Mouse (Mus musculus): ENCODE data around the gene Snx1.

- TF ChIP-seq CTCF (conservative IDR thresholded peaks at IDR 0.05; ENCODE audit: low read length), result no peak
- TF ChIP-seq POU5F1 (IDR thresholded peaks at IDR 0.05; ENCODE audit: borderline replicate concordance, low read length), result no peak
Observed at GRCm38 (mm10) chr9:66042331-66042730, 84.1 kb downstream of the Snx1 start.

Data from E14TG2a.4 (cell line).